Mouse (Mus musculus) embryonic fibroblast, embryonic 13.5 days (primary cell): ENCODE measurements around the gene Tln2.

Experiments used
- CTCF ChIP-seq: IDR thresholded peaks from 2 replicates; pipeline ENCODE4 v1.5.1; 2011; ENCODE audit warnings: mild to moderate bottlenecking, control low read depth, low read length, moderate library complexity, borderline replicate concordance; ENCODE audit not compliant: insufficient read depth
- POLR2A ChIP-seq: IDR thresholded peaks from 2 replicates; pipeline ENCODE4 v1.6.1; 2011; ENCODE audit warnings: low read depth, mild to moderate bottlenecking, control low read depth, low read length, moderate library complexity

GRCm38 (mm10) chr9:67241683-67242082 is 317.8 kb downstream of the Tln2 start:
- TF ChIP-seq POLR2A (no peak), CTCF (no peak)
